Mouse (Mus musculus): ENCODE data around the gene Slc1a7.

DNA sequence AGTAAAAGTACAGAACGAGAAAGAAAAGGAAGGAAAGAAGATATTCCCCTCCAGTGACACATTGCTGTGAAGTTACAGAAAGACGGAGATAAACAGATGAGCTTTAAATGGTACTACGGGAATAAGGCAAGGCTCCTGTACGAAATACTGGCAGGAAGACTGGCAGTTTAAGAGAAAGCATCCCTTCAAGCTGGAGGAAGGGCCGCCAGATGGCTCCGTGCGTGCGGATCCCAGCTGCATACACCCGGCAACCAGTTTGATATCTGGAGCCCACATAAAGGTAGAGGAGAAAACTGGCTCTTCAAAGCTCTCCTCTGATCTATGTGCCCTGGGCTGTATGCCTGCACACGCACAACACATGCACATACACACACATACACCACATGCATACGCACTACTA, 6.4 kb downstream of the Slc1a7 start:
- TF ChIP-seq HCFC1 (IDR thresholded peaks at IDR 0.05; ENCODE audit: borderline replicate concordance, insufficient read depth, low read length) = no peak
- TF ChIP-seq ZC3H11A (IDR thresholded peaks at IDR 0.05; ENCODE audit: borderline replicate concordance, low read depth, low read length) = no peak
- no peak for TF ChIP-seq MAFK (IDR thresholded peaks at IDR 0.05; ENCODE audit: insufficient read depth, low read depth, low read length)
